Mouse (Mus musculus): Measurements from ENCODE around the gene Apopt1.

The Apopt1 gene

DNA sequence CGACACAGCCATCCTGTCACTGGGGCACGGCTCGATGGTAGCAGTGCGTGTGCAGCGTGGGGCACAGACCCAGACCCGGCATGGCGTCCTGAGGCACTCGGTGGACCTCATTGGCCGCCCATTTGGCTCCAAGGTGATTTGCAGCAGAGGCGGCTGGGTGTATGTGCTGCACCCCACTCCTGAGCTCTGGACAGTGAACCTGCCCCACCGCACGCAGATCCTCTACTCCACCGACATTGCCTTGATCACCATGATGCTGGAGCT, 34.5 kb upstream of the Apopt1 start:
- in situ Hi-C loops (cut with MboI; ENCODE audit: low pct_unique_long_range_greater_than_20kb in 1 of 2, low sequenced_read_pairs in 2 of 2, unreplicated experiment in 1 of 2), result no loop called here

DNA sequence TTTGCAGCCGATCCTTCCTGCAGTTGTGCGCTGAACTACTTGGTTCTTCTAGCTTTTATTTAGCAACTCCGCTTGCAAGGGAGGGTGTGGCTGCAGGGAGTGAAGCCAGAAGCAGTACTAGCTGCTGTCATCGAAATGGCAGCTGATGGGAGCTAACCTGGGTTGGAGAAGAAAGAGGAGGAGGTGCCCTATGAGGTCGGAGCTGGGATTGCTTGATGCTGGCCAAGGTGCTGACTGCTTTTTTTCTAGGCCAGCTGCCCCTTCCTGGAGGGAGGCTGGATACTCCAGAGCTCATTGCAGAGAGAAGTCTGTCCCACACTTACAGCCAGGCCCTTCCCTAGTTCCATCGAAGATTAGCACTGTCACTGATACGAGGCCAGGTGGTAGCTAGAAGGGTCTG, 34.1 kb upstream of the Apopt1 start:
- in situ Hi-C loops (cut with MboI; ENCODE audit: low pct_unique_long_range_greater_than_20kb in 1 of 2, low sequenced_read_pairs in 2 of 2, unreplicated experiment in 1 of 2), result no loop called here

DNA sequence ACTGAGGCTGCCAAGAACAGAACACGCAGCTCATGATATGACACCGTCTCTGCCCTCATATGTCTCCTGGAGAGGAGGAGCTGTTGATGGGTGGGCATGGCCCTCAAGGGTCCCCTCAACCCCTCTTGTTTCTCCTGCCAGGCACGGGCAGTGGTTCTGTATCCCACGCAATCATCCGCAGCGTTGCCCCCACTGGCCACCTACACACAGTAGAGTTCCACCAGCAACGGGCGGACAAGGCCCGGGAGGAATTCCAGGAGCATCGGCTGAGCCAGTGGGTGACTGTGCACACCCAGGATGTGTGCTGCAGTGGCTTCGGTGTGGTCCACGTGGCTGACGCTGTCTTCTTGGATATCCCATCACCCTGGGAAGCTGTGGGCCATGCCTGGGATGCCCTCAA, 32.4 kb upstream of the Apopt1 start:
- in situ Hi-C loops (cut with MboI; ENCODE audit: low pct_unique_long_range_greater_than_20kb in 1 of 2, low sequenced_read_pairs in 2 of 2, unreplicated experiment in 1 of 2), result no loop called here

GRCm38 (mm10) chr12:111681305-111681704, 31.8 kb upstream of the Apopt1 start:
- in situ Hi-C loops (cut with MboI; ENCODE audit: low pct_unique_long_range_greater_than_20kb in 1 of 2, low sequenced_read_pairs in 2 of 2, unreplicated experiment in 1 of 2), result no loop called here

DNA sequence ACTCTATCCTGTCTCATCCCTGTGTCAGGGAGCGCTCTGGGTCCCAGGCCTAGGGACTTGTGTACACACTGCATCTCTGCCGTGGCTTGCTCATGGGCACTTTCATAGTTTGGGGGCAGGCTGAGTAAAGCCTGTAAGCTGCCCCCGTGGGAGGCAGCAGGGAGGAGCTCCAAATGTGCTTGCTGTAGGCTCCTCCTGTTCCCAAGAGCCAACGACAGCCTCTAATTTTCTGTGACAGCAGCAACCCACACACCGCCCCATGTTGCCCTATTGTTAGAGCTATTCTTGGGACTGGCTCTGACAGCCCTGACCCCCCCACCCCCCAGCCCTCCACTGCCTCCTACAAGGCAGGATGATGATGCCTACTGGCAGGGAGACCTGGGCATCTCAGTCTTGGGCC, 31.1 kb upstream of the Apopt1 start:
- in situ Hi-C loops (cut with MboI; ENCODE audit: low pct_unique_long_range_greater_than_20kb in 1 of 2, low sequenced_read_pairs in 2 of 2, unreplicated experiment in 1 of 2), result no loop called here

GRCm38 (mm10) chr12:111682806-111683205, 30.3 kb upstream of the Apopt1 start:
- in situ Hi-C loops (cut with MboI; ENCODE audit: low pct_unique_long_range_greater_than_20kb in 1 of 2, low sequenced_read_pairs in 2 of 2, unreplicated experiment in 1 of 2), result no loop called here

- in situ Hi-C loops (cut with MboI; ENCODE audit: low pct_unique_long_range_greater_than_20kb in 1 of 2, low sequenced_read_pairs in 2 of 2, unreplicated experiment in 1 of 2), result no loop called here
Observed at GRCm38 (mm10) chr12:111686390-111686789, 26.7 kb upstream of the Apopt1 start.

DNA sequence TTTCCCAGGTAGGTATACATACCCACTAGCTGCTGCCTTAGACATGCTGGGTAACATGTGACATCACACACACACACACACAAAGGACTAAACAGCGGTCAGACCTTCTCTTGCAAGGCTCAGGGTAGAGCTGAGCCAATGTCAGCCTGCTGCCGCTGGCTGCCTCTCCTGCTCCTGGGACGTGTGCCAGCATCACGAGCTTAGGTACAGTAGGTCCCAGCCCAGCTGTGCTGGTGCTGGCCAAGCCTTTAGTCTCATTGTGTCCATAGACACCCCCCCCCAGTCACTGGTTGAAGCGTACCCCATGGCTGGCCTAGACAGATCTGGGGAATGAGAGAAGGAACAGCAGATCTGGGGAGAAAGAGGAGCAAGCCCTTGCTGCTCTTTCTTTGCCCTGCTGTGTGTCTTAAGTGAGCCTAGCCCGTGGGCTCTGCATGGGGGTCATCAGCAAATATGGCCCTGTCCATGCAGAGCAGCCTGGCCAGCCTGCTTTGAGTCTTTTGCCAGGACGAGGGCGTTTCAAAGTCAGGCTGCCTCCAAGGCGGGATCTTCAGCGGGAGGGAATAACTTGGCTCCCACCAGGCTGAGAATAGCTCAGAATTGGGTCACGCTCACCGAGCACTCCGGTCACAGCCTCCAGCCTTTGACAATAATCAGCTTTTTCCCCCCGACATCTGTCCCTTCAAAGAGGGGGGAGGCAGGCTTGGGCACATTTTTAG, 25.6 kb upstream of the Apopt1 start:
- in situ Hi-C loops (cut with MboI; ENCODE audit: low pct_unique_long_range_greater_than_20kb in 1 of 2, low sequenced_read_pairs in 2 of 2, unreplicated experiment in 1 of 2), result no loop called here

- in situ Hi-C loops (cut with MboI; ENCODE audit: low pct_unique_long_range_greater_than_20kb in 1 of 2, low sequenced_read_pairs in 2 of 2, unreplicated experiment in 1 of 2), result no loop called here
Observed at GRCm38 (mm10) chr12:111688069-111688428, 25.0 kb upstream of the Apopt1 start.

DNA sequence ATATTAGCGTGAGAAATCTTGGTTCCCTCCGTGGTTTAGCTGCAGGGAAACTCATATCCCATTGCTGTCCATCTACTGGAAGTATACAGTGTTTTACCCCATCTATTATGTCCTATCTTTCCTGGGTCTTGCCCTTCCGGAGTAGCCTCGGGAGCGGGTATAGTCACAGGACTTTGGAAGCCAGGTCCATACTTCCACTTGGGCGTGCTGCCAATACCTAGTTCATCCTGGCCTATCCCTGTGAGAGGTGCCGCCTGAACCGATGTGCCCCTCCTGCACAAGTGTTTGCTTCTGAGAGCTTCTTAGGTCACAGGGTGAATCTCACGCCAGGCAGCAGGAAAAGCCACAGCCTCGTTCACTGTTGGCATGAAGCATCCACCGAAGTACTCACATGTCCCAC, 23.6 kb upstream of the Apopt1 start:
- in situ Hi-C loops (cut with MboI; ENCODE audit: low pct_unique_long_range_greater_than_20kb in 1 of 2, low sequenced_read_pairs in 2 of 2, unreplicated experiment in 1 of 2), result no loop called here

DNA sequence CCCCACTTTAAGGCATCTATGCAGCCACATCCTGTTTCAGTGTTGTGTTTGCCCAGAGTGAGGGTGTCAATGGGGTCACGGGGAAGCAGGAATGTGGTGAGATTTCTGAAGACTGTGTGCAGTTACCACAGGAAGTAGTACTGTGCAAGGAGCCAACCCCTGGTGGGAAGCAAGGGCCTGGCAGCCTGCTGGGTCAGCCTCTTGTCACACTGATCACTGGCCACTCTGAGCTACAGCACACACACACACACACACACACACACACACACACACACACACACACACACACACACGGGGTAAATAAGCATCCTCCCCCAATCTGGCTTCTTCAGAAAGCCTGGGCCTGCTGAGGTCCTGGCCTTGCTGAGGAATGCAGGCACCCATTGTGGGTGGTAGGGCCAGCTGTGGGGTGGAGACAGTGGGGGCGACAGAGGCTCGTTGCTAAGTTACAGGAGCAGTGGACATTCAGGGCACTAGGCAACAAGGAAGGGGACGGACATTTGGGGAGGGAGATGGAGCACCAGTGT, 21.7 kb upstream of the Apopt1 start:
- in situ Hi-C loops (cut with MboI; ENCODE audit: low pct_unique_long_range_greater_than_20kb in 1 of 2, low sequenced_read_pairs in 2 of 2, unreplicated experiment in 1 of 2), result no loop called here

- in situ Hi-C loops (cut with MboI; ENCODE audit: low pct_unique_long_range_greater_than_20kb in 1 of 2, low sequenced_read_pairs in 2 of 2, unreplicated experiment in 1 of 2), result no loop called here
Observed at GRCm38 (mm10) chr12:111692899-111693298, 20.2 kb upstream of the Apopt1 start.

- in situ Hi-C loops (cut with MboI; ENCODE audit: low pct_unique_long_range_greater_than_20kb in 1 of 2, low sequenced_read_pairs in 2 of 2, unreplicated experiment in 1 of 2), result no loop called here
Observed at GRCm38 (mm10) chr12:111693341-111694270, 19.5 kb upstream of the Apopt1 start.

GRCm38 (mm10) chr12:111694271-111694781, 18.7 kb upstream of the Apopt1 start:
- in situ Hi-C loops (cut with MboI; ENCODE audit: low pct_unique_long_range_greater_than_20kb in 1 of 2, low sequenced_read_pairs in 2 of 2, unreplicated experiment in 1 of 2), result no loop called here

- in situ Hi-C loops (cut with MboI; ENCODE audit: low pct_unique_long_range_greater_than_20kb in 1 of 2, low sequenced_read_pairs in 2 of 2, unreplicated experiment in 1 of 2), result loop anchor here in 1 of 2 experiments (5.0 kb wide), 1 partner anchor 38 kb away; no protein-coding TSS in a partner anchor
Observed at GRCm38 (mm10) chr12:111694880-111695804, 17.9 kb upstream of the Apopt1 start.

DNA sequence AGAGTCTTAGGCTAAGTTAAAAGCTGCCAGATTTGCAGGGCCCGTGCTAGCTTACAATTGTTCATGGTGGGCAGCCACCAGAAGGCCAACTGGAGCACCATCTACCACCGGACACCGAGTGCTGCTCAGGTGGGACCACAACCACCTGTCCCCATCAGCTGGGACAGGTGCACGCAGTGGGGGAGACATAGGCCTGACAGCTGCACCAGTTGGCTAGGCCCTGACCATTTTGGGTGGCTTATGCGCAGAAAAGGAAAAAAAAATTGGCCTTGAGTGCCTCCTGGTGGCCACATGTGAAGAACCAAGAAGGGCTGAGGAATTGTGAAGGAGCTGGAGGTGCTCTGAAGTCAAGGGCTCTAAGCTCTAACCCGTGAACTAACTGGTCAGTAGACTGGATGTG, 16.8 kb upstream of the Apopt1 start:
- in situ Hi-C loops (cut with MboI; ENCODE audit: low pct_unique_long_range_greater_than_20kb in 1 of 2, low sequenced_read_pairs in 2 of 2, unreplicated experiment in 1 of 2), result loop anchor here in 1 of 2 experiments (5.0 kb wide), 1 partner anchor 39 kb away; no protein-coding TSS in a partner anchor

GRCm38 (mm10) chr12:111697708-111698107, 15.4 kb upstream of the Apopt1 start:
- in situ Hi-C loops (cut with MboI; ENCODE audit: low pct_unique_long_range_greater_than_20kb in 1 of 2, low sequenced_read_pairs in 2 of 2, unreplicated experiment in 1 of 2), result loop anchor here in 1 of 2 experiments (5.0 kb wide), 1 partner anchor 40 kb away; no protein-coding TSS in a partner anchor

- in situ Hi-C loops (cut with MboI; ENCODE audit: low pct_unique_long_range_greater_than_20kb in 1 of 2, low sequenced_read_pairs in 2 of 2, unreplicated experiment in 1 of 2), result loop anchor here in 1 of 2 experiments (5.0 kb wide), 1 partner anchor 41 kb away; no protein-coding TSS in a partner anchor
Observed at GRCm38 (mm10) chr12:111698346-111698913, 14.6 kb upstream of the Apopt1 start.
